Mouse (Mus musculus): Measurements from ENCODE around the gene Dnajc5.
A peak's percentile ranks its signal among the peaks of the same experiment; 100 is the strongest.
"Not testable (repeated sequence)": the region's sequence is repeated elsewhere in the genome, so short reads cannot be mapped to it uniquely, and the experiment has no call there.

The Dnajc5 gene

DNA sequence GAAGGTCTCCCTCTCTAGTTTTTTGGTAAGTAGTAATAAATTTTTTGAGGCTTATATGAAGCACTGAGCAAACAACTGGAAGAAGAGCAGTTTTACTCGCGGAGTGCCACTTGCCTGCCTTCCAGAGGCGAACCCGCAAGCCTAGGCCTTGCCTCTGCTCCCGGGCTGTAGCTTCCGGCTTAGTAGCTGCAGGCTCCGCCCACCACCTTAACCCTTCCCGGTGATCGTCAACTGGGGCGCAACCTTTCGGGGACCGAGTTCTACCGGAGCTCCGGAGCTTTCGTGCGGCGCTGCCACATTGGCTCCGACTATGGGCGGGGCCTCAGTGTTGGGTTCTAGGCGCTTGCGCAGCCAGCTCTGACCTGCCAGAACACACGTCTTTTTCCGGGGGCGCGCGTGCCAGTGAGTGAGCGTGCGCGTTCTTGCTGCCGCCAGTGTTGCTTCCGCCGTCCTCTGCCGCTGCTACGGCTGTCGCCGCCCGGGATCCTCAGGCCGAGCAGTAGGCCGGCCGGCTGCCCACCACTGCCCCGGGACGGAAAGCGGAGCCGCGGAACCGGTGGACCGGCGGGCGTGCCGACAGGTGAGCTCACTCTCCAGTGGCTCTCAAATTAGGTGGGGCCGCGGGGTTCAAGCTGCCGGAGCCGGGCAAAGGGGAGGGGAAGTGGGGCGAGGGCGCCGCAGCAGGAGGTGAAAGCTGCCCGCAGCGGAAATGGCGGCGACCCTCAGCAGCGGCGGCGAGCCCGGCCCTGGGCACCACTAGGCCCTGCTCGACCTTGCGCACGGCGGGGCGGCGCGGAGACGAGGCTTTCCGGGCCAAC lies at the start of gene Dnajc5:
Dnajc5 (plus strand) TSS at position 368 of the 818 bp plus-strand sequence.
- peak; percentile 98 for DNase-seq

GRCm38 (mm10) chr2:181471246-181471645 lies 49.0 kb upstream of the Dnajc5 start:
- no peak for DNase-seq

GRCm38 (mm10) chr2:181472256-181472827 lies 47.9 kb upstream of the Dnajc5 start:
- no peak for DNase-seq

DNA sequence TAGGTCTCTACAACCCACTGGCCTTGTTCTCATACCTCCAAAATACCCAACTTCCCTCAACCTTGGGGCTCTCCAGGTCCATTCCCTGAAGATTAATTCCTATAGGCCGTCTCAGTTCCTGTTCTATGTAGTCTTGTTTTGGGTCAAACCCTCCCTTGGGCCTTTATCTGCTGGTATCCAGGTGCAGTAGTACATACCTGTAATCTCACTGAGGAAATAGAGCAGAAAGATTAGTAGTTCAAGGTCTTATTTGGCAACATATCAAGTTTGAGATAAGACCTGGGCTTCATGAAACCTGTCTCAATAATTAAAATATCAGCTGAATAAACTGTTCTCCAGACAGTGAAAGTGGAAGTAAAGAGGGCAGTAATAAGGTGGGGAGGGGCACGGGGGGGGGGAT lies 37.2 kb upstream of the Dnajc5 start:
- no peak for DNase-seq

DNA sequence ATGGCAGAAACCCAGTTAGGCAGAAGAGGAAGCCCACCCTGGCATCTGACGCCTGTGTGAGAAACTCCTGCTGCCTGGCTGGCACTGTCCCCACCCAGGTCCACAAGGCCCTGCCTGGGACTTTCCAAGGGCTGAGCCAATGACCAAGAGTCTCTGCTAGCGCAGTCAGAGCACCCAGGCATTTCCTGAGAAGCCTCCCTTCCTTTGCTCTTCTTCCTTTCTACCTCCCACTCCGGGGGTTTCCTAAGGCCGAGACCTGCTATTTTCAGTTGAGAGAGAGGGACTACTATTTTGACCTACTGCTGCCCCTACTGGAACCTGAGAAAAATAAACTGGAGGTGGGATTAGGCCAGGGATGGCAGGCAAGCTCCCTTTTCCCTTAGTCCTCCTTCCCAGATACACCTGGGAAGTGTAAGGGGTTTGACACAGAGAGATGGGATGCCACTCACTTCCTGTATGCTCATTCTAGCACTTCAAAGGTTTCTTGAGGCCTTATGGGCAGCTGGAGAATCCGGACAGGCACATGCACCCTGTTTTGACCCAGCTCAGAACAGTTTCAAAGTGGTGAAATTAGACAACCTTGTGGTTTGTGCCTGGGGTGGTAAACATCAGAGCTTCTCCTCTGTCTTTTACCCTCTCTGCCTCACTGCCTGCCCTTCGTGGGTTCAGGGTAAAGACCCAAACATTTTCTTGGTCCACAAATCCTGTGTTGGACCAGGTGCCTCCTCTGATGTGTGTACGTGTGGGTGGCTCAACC lies 36.5 kb upstream of the Dnajc5 start:
- DNase-seq: peak; percentile 61

- peak; percentile 8 for DNase-seq
Observed at GRCm38 (mm10) chr2:181484456-181485233, 35.6 kb upstream of the Dnajc5 start.

- no peak for DNase-seq
Observed at GRCm38 (mm10) chr2:181485741-181486140, 34.5 kb upstream of the Dnajc5 start.

GRCm38 (mm10) chr2:181487338-181488277 lies 32.7 kb upstream of the Dnajc5 start:
- no peak for DNase-seq

DNA sequence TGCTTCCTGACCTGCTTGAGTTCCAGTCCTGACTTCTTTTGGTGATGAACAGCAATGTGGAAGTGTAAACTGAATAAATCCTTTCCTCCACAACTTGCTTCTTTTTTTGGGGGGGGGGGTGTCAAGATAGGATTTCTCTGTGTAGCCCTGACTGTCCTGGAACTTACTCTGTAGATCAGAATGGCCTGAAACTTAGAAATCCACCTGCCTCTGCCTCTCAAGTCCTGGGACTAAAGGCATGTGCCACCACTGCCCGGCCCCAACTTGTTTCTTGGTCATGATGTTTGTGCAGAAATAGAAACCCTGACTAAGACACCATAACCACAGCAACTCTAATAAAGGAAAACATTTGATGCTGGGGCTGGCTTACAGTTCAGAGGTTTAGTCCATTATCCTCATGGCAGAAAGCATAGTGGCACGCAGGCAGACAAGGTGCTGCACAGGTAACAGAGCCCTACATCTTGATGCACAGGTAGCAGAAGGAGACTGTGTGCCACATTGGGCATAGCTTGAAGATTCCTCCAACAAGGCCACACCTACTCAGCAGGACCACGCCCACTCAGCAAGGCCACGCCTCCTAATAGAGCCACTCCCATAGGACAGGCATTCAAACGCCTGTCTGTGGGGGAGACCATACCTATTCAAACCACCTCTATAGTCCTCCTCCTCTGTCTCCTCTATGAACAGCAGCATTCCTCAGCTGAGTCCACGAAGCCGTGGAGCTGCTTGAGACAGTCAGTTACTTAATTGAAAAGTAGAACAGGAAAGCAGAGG lies 28.7 kb upstream of the Dnajc5 start:
- DNase-seq: peak; percentile 29

- no peak for DNase-seq
Observed at GRCm38 (mm10) chr2:181492206-181492605, 28.1 kb upstream of the Dnajc5 start.

DNA sequence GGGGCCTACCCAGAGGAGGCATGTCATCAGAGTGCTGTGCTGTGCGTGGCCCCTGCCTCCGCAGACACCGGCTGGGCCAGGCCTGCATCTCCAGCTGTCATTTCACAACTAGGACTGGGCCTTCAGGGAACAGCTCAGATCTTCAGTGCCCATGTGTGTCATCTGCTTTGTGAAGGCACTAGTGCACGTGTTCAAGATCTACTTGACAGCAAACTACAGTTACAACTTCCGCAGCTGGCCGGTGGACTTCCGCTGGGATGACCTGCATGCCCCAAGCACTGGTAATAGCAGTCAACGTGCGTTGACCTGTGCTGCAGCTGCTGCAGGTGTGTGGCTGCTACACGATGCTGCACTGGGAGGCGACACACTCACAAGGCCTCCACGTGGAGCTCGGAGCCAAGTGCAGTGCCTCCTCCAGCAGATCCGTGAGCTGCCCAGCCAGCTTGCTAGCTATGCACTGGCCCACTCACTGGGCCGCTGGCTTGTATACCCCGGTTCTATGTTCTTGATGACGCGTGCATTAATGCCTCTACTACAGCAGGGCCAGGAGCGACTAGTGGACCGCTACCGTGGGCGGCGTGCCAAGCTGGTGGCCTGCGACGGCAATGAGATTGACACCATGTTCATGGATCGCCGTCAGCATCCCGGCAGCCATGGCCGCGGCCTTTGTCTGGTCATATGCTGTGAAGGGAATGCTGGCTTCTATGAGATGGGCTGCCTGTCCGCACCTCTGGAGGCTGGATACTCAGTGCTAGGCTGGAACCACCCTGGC lies 26.9 kb upstream of the Dnajc5 start, which contains the start of gene Abhd16b:
Abhd16b (plus strand) TSS at position 51 of the 772 bp plus-strand sequence.
- no peak for DNase-seq

GRCm38 (mm10) chr2:181494266-181494945 lies 25.9 kb upstream of the Dnajc5 start:
- peak; percentile 12 for DNase-seq

- not testable (repeated sequence) for DNase-seq
Observed at GRCm38 (mm10) chr2:181495845-181496244, 24.4 kb upstream of the Dnajc5 start.

DNA sequence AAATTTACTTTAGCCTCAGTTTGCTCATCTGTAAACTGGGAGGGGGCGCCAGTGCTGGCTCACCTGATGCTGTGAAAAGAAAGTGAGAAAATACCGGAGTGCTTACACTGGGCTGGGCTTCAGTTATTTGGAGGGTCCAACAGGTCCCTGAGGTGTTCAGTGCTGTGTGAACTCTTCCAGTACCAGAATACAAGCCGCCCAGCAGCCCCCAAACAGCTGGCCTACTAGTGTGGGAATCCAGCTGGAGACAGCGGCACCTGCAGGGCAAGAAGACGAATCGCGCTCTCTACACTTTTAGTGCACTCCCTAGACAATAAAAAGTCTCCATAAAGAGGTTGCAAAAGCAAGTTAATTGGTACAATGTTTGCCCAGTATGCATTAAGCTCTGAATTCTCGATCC lies 24.0 kb upstream of the Dnajc5 start:
- peak; percentile 70 for DNase-seq

GRCm38 (mm10) chr2:181496831-181497547 lies 23.3 kb upstream of the Dnajc5 start, which contains the start of gene Tpd52l2:
TSS of gene Tpd52l2 (plus strand) at chr2:181497142.
- DNase-seq: peak; percentile 98

DNA sequence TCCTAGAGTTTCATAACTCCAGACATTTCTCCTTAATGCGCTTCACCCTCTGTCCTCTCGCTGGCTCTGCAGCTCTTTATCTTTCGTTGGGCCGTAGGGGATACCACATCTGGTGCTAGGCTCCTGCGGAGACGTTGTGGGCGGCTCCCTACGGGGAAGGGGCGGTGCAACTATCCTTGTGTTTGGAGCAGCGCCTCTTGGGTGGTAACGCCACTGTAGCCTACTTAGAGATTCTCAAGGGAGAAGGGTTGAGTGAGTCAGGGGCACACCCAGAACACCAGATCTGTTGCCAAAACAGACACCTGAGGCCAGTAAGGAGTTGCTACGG lies 22.8 kb upstream of the Dnajc5 start:
- peak; percentile 73 for DNase-seq

DNA sequence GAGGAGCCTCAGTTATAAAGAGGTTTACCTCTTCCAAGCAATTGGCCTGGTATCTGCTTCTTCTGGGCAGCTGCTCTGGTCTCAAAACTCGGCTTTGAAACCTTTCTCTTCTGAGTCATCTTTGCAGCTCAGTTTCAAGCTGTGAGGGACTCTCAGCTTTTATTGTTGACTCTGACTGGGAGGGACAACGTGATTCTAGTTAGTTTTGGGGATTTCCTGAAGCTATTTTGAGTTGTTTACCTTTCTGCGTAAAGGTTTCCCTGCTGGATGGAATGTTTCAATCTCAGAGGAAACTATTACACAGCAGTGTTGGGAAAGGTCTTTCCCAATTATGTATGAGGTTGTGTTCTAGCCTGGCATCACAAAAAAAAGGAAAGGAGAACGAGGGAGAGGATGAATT lies 21.6 kb upstream of the Dnajc5 start:
- no peak for DNase-seq

GRCm38 (mm10) chr2:181509191-181509590 lies 11.1 kb upstream of the Dnajc5 start:
- no peak for DNase-seq

DNA sequence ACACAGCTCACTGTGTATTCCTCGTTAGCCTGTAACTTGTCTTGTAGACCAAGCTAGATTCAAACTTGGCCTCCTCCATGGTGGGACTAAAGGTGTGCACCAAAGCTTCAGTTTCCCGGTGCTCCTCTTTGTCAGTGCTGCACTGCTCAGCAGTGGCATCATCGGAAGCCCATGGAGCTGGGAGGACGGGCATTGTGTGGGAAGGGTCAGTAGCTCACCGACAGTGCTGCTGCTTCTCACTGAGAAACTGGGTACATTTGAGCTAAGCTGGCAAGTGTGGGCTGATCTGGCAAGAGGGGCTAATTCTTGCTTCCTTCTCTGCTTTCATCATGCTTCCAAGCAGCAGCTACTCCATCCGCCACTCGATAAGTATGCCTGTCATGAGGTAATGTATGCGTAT lies 9.1 kb upstream of the Dnajc5 start:
- DNase-seq: no peak

Measured in retina, postnatal 1 day (tissue).